In genomic region chr15:86303876-86304275, GRCm38 (mm10) we compare ENCODE assay signal across 26 mouse cellular contexts.
"Had no signal": no experiment of that assay in that cellular context is flagged by ENCODE, and none has a peak within 500 bp of the region (broad histone marks: within the 10 kb centered on the region; RNA-seq: fewer than 3 reads in every experiment).

No protein-coding gene starts in this region.

- H3K36me3 ChIP-seq: heart, embryonic 10.5 days; hindbrain, embryonic 10.5 days; hindbrain, embryonic 12.5 days; intestine, embryonic 15.5 days; limb, embryonic 12.5 days; liver, embryonic 13.5 days; liver, embryonic 15.5 days had no signal

- H3K4me2 ChIP-seq: heart, embryonic 12.5 days; hindbrain, embryonic 12.5 days; hindbrain, embryonic 14.5 days; intestine, embryonic 15.5 days; limb, embryonic 12.5 days; liver, embryonic 11.5 days; liver, embryonic 13.5 days; liver, embryonic 15.5 days had no signal

- ATAC-seq: hindbrain, embryonic 16.5 days; inflammation-experienced regulatory T-cells, adult 6 months; intestine, embryonic 15.5 days; intestine, postnatal 0 days had no signal

- H3K27me3 ChIP-seq: heart, embryonic 12.5 days; hindbrain, embryonic 12.5 days; intestine, embryonic 15.5 days; limb, embryonic 12.5 days; liver, embryonic 13.5 days; liver, embryonic 15.5 days had no signal

- H3K4me3 ChIP-seq: heart, embryonic 10.5 days; heart, embryonic 12.5 days; hindbrain, embryonic 10.5 days; hindbrain, embryonic 12.5 days; intestine, embryonic 15.5 days; left cerebral cortex, adult 2 months; limb, embryonic 10.5 days; limb, embryonic 12.5 days; liver, embryonic 13.5 days; liver, embryonic 15.5 days had no signal

- H3K4me1 ChIP-seq: heart, embryonic 10.5 days; heart, embryonic 12.5 days; hindbrain, embryonic 10.5 days; hindbrain, embryonic 12.5 days; intestine, embryonic 15.5 days; limb, embryonic 10.5 days; limb, embryonic 12.5 days; liver, embryonic 13.5 days; liver, embryonic 15.5 days had no signal

- H3K9me3 ChIP-seq: heart, embryonic 10.5 days; heart, embryonic 12.5 days; hindbrain, embryonic 10.5 days; hindbrain, embryonic 12.5 days; intestine, embryonic 15.5 days; limb, embryonic 10.5 days; limb, embryonic 12.5 days; liver, embryonic 13.5 days; liver, embryonic 15.5 days had no signal

- H3K9ac ChIP-seq: heart, embryonic 12.5 days; hindbrain, embryonic 12.5 days; hindbrain, embryonic 14.5 days; intestine, embryonic 15.5 days; limb, embryonic 12.5 days; liver, embryonic 13.5 days; liver, embryonic 15.5 days had no signal

- DNase-seq: gastrocnemius, postnatal 14 days; gastrocnemius, postnatal 36 days; heart, adult 18-20 months; heart, postnatal 10 days; heart, postnatal 4 days; kidney, adult 18-20 months; kidney, adult 8-10 months; kidney, postnatal 10 days; kidney, postnatal 25 days; kidney, postnatal 4 days; liver; liver, embryonic 13.5 days had no signal

- H3K27ac ChIP-seq: heart, embryonic 10.5 days; hindbrain, embryonic 10.5 days; hindbrain, embryonic 12.5 days; hindbrain, embryonic 14.5 days; intestine, embryonic 15.5 days; left cerebral cortex, adult 2 months; limb, embryonic 10.5 days; limb, embryonic 12.5 days; liver, embryonic 13.5 days; liver, embryonic 15.5 days had no signal
